Mouse (Mus musculus) forelimb bud, embryonic 11.5 days (tissue): Measurements from ENCODE around the gene Abcc3.

Experiments used
- DNase-seq: peaks from one replicate; pipeline ENCODE4 v3.0.0-alpha.2; 2012; ENCODE audit warnings: low read depth, low spot score

Abcc3 gene

DNA sequence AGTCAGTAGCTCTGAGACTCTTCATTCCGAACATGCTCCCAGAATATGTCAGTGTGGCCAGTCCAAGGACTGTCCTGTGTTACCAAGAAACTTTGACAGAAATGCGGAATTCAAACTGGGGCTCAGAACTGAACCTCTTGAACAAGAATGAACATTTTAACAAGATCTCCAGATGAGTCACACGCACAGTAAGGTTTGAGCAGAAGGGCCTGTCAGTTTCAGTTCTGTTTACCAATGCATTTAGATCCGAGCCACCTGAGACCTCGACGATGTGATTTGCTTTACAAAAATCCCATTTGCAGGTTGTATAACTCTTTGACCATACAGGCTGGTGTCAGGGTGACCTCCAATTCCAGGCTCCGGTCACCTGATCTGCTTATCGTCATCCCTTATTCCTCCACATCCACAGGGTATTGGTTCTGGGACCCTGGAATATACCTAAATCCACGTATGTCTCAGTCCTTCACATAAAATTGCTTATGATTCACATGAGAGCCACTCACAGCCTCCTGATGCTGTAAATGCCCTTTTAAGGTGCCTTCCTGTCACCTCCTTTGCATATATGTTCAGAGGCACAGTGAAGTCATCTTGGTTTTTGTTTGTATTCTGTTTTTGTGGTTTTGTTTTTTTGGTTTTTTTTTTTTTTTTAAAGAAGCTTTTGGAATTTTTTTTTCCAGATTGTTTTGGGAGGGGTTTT, 37.1 kb downstream of the Abcc3 start:
- DNase-seq = no peak

DNA sequence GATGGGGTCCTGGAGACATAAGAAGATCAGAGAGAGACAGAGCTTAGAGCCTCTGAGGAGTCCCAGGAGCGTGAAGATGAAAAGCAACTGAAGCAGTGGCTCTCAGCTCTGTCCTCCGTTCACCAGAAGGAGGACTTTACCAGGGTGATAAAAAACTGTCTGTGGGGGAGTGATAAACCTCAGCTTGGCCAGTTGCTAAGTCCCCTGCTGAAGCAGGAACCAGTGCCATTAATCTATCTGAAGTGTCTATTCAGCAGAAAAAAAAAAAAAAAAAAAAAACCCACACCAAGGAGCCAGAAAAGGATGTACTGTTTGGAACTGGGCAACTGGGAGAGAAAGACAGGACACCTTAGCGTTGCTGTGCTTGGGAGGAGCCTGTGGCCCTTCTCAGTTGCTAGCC, 41.7 kb downstream of the Abcc3 start:
- no peak for DNase-seq

DNA sequence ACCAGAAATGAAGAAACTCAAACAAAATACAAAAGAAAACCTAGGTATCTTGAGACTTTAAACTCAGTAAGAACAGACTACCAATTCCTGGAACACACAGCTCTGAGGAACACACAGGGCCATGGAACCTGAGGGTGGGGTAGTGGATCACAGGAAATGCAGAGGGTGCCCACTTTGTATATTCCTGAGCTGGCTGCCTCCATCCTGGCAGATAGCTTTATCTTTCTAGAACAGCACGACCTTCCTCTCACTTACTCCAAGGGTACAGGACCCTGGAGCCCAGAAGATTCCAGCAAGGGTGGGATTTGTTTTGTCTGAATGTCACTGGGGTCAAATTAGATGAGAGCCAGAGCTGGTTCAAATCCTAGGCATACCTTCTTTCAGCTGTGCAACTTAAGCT, 42.5 kb downstream of the Abcc3 start:
- no peak for DNase-seq

DNA sequence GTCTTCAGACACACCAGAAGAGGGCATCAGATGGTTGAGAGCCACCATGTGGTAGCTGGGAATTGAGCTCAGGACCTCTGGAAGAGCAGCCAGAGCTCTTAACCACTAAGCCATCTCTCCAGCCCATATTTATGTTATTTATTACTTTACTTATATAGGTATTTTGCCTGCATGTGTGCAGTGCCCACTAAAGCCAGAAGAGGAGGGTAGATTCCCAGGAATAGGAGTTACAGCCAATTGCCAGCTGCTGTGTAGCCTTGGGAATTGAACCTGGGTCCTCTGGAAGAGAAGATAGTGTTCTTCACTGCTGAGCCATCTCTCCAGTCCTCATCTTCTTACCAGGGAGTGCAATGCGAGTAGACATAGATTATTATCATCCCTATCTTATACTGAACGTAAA, 43.0 kb downstream of the Abcc3 start:
- DNase-seq = no peak

DNA sequence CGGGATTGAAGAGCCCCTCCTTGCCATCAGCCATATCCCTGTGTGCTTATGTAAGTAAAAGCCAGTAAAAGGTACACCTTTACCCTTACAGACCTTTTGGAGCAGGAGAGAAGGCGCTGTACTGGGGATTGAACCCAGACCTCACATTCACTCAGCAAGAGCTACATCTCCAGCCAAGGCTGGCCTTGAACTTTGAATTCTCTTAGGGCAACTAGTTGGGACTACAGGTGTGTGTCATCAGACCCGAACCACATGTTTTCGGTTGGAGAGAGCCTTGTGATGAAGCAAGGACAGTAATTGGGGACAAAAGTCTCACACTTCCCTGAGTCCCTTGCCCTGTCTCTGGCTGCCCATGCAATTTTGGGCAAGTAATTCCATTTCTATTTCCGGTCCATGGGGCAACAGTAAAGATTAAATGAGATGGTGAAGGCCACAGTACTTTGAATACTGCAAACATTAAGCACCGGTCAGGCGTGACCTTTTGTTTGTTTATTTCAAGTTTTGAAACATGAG, 45.7 kb downstream of the Abcc3 start:
- DNase-seq = no peak

DNA sequence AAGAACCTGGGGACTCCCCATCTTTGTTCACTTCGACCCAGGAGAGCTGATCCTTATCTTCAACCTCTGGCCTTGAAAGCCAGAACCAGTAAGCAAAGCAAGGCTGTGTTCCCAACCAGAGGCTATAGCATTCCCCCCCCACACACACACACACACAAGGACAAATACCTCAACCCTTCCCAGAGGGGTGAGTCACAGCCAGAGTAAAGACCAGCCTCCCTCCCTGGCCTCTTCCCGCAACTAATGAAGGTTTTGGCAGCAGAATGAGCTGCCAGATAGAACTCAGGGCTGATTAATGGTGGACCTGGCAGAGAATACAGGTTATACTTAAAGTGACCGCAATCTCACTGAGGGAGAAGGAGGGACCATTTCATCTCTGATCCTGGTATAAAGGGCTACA, 46.2 kb downstream of the Abcc3 start:
- DNase-seq = no peak

DNA sequence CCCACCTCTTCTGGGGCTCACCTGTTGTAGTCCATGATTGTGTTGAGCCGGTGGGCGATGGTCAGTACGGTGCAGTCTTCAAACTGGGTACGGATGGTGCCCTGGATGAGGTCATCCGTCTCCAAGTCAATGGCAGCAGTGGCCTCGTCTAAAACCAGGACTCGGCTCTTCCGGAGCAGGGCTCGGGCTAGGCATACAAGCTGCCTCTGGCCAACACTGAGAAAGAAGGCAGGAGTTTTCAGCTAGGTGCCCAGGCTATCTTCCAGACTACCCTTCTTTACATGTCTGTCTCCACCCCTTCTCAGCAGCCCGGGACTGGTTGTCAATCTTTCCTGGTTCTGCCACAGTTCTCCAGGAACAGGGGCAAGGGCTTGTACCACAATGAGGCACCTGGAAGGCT, 46.9 kb downstream of the Abcc3 start:
- DNase-seq = no peak

DNA sequence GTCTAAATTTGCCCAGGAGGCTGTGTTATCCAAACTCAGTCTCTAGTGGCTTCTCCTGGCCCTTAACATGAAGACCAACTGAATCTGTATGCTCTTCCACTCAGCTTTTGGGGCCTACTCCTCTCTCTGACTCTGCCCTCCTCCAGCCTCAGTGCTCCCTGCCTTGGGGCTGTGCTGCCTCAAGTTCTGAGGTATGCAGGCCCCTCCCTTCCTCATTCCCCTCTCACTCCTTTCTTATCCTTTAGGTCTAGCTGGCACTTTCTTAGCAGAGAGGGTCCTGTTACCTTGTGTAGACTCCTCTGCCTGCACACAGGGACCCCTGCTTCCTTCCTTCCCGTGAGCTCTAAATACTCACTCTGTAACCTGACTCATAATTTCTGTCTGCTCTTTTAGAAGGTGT, 48.3 kb downstream of the Abcc3 start:
- no peak for DNase-seq

DNA sequence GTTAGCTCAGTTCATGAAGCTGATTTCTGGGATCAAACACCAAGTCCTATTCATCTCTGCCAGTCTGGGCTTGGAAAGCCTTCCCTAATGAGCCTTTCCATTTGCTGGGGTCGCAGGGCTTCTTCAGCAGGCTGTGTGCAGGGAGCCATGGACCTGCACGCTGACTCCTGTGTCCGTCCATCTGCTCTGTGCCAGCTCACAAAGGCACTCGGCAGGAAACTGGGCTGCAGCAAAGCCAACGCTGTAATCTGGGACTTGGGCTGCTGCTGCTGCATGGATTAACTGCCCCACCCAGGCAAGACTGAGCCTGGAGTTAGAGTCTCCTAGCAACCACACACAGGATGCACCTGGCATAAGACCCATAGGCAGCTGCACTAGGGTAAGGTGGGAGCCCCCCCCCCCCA, 48.8 kb downstream of the Abcc3 start:
- no peak for DNase-seq

DNA sequence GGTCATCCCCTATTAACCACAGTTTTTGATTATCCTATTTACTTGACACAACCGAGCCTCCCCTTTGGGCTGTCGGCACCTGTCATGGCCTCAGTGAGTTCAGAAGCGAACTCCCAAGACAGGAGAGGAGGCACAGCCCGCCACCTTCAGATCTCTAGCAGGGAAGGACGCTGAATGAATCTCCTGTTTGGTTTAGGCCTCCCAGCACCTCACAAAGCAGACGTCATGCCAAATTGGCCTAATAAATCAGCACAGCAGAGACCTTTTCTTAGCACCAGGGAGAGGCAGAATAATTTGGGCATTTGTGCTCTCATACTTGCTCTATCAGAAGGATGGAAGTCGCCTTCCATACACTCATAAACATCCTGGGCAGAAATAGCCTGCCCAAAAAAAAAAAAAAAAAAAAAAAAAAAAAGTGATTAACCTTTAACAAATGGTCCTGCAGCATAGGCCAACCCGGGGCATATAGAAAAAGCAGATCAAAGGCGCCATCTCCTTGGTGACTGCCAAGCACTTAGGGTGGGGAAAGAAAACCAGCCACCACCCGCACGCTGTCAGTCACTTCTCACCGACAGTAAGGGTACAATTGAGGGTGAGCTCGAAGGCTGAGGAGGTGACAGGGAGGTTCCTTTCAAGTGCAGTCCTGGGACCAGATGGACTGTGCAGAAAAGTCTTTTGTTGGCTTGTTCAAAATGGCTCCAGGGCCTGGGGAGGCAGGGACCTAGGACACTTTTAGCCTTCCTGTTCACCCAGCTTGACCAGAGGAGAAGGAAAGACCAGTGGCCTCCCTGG, 50.5 kb downstream of the Abcc3 start:
- no peak for DNase-seq

DNA sequence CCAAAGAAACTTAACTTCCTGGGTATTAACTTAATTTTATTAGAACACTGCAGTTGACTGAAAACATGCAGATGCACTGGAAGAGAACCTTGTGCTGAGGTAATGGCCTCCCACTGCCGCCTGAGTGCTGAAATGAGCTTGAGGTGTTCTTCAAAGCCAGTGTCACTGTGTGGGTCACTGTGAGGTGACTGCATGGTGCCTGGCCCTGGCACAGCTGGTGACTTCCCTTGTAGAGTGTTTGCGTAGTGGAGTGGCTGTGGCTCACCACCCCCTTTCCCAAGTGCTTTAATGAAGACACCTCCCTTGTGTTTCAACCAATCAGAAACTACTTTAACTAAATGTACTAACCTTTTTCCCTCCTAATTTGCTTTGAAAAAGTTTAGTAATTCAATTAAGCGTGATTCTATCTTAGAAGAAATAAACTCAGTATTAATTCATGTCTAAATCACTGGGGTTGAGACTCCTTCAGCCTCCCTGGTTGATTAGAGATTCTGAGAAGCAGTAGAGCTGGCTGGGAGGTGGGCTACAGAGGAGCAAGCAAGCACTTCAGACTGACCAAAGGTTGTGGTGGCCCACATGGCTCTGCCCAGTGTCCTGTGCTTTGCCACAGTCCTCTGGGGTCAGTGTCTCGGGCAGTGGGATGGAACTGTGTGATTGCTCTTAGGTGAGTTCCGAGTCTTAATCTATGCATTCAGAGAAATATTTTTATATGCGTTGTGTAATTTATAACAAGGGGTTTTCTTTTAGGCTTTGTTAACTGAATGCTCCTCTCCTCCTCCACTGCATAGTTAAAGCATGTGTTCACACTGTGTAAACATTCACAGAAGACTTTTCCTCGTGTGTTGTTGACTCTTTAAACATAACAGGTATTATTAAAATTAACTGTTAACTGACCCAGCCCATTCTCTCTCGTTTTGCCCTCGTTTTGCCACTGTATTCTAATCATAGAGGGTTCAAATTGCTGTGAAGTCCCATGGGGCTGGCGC, 51.6 kb downstream of the Abcc3 start:
- DNase-seq = no peak

DNA sequence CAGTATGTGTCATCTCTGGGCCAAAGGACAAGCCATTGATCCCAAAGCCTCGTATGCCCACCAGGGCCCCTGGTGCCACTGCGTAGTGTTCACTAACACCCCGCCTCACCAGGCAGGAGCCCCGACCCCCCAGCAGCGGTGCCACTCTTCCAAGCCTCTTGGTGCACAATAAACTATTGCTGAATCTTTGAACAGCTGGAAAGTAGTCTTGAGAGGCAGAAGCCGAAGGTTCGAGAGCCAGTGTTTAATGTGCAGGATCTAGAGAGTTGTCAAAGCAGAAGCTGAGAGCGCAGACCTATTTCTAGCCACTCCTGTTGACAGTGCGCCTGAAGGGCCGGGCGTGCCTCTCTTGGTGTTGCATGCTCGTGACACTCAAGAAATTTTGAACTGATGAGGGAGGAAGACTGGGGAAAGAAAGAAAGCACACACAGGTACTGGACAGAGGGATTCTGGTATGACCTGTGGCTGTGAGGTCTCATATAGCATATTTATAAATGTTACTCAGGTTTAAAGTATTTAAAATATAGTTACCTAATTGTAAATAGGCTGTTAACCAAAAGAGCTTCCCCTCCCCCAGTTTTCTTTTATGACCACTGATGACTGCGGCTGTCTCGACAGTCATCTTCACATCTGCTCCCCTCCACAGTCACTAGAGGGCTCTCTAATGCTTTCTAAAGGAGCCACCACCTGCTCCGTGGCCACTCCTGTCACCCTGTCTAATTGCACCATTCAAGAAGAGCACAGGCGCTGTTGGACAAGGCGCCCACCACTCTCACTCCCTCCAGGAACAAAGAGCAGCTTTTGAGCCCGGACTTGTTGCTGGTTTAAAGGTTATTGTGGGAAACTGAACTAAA, 52.8 kb downstream of the Abcc3 start:
- DNase-seq = no peak

DNA sequence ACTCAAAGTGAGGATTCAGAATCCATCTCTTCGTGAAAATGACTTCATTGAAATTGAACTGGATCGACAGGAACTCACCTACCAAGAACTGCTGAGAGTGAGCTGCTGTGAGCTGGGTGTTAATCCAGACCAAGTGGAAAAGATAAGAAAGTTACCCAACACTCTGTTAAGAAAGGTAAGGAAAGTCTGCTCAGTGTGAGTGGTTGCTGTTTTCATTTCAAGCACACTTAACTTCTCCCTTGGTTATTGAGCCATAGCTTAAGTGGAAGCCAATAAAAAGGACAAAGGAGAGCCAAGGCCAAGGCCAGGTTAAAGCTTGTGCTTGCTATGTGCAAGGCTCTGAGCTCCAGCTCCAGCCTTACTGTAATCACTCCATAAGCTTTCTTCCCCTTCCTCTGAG, 54.5 kb downstream of the Abcc3 start:
- DNase-seq = no peak

DNA sequence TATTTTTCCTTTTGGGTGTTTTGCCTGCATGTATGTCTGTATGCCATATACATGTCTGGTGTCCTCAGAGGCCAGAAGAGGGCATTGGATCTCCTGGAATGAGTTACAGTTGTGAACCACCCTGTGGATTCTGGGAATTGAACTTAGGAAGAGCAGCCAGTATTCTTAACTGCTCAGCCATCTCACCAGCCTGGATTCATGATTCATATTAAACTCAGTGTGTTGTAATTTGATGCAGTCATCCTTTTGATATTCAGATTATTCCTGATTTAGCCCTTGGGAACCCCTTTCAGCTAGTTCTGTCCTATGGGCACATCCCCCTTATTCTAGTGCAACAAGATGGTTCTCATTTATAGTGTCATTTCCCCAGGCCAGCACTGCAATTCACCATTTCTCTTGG, 56.2 kb downstream of the Abcc3 start:
- no peak for DNase-seq

DNA sequence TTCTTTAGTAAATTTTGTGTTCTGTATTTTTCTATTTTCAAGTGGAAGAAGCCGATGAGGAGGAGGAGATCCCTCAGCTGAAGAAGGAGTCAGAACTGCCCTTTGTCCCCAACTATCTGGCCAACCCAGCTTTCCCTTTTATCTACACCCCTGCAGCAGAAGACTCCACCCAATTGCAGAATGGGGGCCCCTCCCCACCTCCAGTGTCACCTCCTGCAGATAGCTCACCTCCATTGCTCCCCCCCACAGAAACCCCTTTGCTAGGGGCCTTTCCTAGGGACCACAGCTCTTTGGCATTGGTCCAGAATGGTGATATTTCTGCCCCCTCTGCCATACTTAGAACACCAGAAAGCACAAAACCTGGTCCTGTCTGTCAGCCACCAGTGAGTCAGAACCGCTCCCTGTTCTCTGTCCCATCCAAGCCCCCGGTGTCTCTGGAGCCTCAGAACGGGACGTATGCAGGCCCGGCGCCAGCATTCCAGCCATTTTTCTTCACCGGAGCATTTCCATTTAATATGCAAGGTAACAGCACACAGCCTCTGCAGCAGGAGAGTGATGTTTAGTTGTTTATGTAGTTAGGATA, 58.3 kb downstream of the Abcc3 start:
- no peak for DNase-seq

DNA sequence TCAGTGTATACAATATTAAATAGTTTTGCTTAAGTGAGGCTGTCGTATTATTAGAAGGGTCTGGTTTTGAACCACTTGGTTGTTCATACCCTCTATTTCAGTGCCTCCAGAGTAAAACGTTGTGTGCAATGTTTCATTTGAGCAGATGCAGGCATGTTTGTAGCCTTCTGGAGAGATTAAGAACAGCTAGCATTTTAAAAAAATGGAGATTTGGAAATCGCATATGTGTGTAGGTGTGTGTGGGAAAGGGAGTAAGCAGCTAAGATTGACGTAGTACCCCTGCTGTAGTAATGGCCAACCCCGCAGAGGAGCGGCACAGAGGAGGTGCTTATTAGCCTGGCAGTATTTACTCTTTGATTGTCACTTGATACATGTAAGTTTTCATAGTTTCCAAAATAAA, 60.1 kb downstream of the Abcc3 start:
- DNase-seq = no peak

DNA sequence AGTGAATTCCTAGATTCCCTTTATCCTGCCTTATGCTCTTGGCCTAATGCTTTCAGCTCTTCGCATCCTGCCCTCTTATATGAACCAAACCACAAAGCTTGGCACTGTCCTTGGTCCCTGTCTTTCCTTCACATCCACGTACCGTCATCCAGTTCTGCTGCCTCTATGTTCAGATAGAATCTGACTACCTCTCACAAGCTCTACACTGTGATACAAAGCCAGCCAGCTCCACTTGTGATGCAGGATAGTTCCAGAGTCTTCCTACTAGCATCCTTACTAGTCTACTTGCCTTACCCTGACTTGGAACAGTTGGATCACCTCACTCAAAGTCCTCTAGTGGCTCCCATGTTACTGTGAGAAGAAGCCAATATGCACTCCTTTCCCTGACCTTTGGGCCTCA, 62.6 kb downstream of the Abcc3 start:
- no peak for DNase-seq

DNA sequence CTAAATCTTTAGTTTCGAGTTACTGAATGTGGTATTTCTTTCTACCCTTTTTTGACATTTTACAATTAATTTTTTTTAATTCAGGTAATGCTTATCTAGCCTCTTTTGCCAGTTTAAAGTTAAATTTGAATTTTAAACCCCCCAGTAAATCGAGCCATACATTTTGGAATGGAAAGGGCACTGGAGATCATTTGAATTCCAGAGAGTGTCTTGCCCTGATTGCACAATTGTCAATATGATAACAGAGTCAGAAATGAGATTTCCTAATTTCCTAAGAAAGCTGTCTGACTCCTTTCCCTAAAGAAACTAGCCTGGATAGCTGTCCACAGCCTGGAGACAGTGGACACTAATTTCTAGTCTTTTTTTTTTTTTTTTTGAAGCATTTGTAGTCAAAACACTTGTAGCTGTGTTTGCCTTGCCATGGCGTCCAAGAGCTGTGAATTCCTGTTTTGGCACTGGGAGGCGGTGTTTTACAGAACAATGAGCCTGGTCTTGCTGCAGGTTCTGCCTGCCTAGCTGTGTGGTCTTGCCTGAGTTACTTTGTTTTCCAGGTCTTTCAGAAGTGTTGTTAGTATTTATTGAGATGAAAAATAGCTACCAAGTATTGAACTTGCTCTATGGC, 63.4 kb downstream of the Abcc3 start:
- DNase-seq = no peak

DNA sequence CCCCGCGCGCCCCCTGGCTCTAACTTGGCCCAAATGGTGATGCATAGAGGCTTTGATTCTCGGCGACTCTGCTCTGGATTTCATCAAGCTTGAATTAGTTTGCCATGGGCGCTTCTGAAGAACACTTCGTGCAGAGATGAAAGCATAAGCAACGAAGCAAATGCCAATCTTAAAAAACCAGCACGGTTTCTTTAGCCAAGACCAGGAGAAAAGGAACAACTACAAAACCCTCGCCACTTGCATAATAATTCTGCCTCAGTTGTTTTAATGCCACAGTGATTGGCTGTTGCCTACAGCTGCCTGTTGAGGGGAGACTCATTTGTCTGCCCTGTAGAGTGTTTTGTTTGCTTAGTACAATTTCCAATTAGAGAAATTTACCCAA, 64.2 kb downstream of the Abcc3 start:
- no peak for DNase-seq
